Mouse (Mus musculus) ovary, postnatal 36 days (tissue): Measurements from ENCODE around the gene Tagap.
A peak's percentile ranks its signal among the peaks of the same experiment; 100 is the strongest.
"Not testable (repeated sequence)": the region's sequence is repeated elsewhere in the genome, so short reads cannot be mapped to it uniquely, and the experiment has no call there.

Source experiments
- DNase-seq: peaks from one replicate; pipeline ENCODE4 v3.0.0; 2022; ENCODE audit warnings: low spot score, mixed read lengths

Tagap gene

DNA sequence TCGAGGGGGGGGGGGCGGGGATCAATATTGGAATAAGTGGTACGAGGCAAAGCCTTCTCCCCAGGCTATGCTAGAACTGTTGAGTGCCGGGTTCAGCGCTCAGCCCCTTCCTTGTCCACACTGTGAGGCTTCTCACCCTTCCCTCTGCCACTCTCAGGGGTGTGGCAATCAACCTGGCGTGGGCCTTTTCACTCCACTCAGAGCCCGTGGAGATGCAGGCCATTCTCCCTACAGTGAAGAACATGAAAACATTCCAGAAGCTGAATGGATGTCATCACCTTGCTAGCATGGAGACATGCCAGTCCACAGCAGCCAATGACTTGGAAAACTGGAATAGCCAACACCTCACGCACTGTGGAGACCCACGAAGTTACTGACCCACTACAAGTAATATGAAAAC lies 10.0 kb upstream of the Tagap start:
- no peak for DNase-seq

GRCm38 (mm10) chr17:7916782-7917574 lies 8.8 kb upstream of the Tagap start:
- no peak for DNase-seq

GRCm38 (mm10) chr17:7918355-7918754 lies 7.4 kb upstream of the Tagap start:
- no peak for DNase-seq

DNA sequence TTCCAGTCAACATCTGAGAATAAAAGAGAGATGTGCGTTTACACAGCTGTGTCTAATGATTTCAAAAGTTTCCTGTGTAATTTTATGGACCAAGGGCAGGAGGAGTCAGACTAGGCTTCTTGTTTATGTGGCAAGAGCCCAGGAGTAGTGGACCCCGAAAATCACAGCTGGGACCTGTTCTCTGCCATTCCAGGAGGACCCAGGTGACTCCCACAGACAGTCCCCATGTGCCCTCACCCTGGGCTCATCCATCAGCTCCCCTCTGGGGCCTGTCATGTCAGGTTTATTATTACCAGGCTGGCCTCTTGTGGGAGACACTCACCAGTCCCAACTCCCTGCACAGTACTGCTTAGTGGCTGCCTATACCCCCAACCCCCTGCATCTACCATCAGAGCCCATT lies 6.6 kb upstream of the Tagap start:
- DNase-seq, result no peak

- DNase-seq, result no peak
Measured at GRCm38 (mm10) chr17:7922564-7922963, 3.2 kb upstream of the Tagap start.

DNA sequence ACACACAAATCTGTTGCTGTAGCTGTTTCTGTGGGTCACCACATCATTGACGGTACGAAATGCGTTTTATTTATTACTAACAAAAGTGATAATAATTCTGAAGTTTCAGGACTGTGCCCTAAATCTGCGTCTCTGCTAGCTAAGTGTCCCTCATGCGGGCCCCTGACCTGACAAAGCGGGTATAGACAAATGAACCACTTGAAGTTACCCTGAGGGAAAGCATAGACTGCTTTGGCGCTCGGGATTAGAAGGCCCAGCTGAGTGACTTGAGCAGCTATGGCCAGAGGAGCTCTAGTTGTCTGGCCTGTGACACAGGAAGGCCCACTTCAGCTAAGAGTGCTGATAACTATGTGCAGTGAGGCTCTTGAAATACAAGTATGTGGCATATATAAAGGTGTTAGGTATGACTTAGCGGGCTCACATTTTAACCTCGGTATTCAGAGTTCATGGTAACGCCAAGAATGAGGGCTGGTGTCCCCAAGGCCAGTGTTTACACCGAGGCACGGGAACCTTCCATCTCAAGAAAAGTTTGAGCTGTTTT lies 1.5 kb upstream of the Tagap start:
- no peak for DNase-seq

DNA sequence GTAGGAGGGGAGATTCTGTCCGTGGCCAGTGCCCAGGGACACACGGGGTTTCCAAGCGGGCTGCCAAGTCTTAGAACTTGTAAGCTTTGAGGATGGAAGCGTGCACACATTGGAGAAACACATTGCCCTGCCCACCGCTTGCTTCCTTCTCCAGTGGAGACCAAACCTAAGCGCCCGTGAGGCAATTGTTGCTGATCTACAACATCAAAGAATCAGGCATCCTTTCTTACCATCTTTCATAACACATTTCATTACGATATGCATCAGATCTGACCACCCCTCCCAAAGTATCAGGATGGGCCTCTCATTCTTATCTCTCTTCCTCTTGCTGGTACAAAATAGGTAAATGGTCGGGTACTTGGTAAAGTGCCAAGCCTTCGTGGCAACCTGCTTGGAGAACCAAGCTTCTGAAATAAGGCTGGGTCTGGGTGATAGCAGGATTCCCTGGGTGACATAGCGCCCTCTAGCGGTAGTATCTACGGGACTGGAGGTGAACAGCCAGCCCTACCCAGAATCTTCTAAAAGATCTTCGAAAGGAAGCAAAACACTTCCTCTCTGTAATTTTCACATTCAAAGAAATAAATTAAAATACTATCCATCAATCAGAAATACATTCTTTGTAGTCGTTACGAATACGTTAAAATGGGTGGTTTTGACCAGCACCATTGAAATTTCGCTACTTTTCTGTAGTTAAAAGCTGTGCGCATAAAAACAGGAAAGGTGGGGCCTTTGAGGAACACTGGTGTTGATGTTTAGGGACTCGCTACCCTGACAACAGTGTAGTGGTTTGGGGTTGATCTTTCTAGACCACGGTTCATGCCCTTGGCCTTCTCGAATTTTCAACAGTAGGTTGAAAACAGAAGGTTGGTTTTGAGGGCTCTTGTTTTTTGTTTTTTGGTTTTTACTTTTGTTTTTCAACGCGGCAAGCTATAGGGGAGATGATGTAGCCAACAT lies 2.1 kb downstream of the Tagap start:
- peak; percentile 59 for DNase-seq

GRCm38 (mm10) chr17:7928662-7929061 lies 2.9 kb downstream of the Tagap start:
- DNase-seq, result no peak

- DNase-seq, result no peak
Measured at GRCm38 (mm10) chr17:7929279-7929678, 3.5 kb downstream of the Tagap start.

DNA sequence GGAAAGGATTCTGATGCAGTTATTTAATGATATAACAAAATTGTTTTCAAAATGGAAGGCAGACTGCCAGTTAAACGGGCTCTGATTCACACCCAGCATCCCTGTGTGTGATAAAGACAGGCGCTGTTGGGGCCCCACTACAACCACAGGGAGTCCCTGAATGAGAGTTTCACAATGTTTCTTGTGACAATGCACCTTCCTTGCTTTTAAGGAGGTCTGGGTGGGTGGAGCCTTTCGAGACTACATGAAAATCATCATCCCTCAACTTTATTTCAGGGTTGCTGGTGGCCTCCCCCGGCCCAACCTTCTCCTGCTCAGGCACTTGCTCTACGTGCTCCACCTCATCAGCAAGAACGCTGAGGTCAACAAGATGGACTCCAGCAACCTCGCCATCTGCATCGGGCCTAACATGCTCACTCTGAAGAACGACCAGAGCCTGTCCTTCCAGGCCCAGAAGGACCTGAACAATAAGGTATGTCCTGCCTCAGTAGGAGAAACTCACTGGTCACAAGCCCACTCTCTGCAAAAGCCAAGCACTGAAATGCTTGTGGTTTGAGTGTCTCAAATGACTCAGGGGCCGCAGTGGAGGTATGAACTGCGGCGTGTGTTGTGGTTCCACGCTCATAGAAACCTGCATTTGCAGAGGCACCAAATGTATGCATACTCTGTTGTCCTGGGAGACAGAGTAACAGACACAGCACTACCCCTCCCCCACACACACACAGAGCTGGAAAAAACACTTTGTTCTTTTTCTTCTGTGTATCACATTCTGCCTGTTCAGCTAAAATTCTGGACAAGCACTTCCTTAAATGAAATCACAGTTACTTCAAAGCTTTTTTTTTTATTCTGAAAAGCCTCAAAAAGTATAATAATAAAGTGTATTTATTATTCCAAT lies 5.5 kb downstream of the Tagap start:
- no peak for DNase-seq

DNA sequence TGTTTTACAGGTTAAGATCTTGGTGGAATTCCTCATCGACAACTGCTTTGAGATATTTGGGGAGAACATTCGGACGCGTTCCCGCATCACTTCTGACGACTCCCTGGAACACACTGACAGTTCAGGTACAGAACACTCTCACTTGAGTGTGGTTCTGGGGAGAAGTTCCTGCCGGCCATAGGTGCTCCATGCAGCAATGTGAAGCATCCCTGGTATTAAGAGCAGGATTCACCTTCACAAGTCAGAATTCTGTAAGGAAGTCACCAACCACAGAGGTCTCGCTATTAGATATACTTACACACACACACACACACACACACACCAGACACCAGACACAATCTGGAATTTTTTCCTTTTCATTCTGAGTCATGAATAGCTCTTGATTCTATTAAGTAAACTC lies 6.3 kb downstream of the Tagap start:
- not testable (repeated sequence) for DNase-seq

DNA sequence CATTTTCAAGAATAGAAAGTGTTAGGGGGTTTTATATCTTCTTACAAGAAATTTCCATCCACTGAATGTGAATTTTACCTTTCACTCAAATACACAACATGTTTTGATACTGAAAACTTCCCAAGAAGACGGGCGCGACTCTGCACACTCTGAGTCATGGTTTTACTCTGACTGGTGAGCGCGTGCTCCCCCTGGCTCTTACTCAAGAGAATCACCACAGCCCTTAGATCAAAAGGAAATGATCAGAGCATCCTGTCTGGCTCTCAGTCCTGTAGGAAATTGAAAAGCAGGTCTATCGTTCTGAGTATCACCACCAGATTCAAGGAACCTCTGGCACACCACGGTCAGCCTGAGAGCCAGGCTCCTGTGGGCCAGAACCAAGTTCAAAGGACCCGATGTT lies 13.8 kb downstream of the Tagap start:
- peak; percentile 19 for DNase-seq

- DNase-seq, result peak; percentile 88
Measured at GRCm38 (mm10) chr17:7945117-7946052, 19.6 kb downstream of the Tagap start, which contains the start of gene Rsph3a. Rsph3a (plus strand) TSS chr17:7945614.

DNA sequence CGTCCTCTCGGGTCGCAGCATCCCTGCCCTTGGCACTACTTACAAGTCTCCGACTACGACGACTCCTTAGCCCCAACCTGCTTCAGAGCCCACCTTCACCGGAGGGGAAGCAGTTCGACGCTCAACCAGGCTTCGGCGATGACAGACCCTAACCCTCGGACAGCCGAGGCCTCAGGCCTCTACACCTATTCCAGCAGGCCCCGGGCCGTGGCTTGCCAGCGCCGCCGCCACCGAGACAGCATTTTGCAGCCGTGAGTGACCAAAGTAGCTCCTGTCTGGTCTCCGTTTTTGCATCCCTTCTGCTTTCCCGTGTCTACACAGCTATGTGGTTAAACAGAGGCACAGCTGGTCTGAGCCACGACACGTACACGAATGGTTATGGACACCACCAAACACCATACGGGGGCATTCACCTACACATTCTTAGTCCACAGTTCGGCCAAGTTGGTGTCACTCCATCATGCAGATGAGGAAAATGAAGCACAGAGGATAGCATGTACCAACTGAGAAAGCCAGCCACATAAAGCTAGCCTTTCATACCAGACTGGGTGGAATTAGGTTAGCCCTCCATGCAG lies 20.3 kb downstream of the Tagap start:
- not testable (repeated sequence) for DNase-seq

- not testable (repeated sequence) for DNase-seq
Measured at GRCm38 (mm10) chr17:7951333-7951732, 25.5 kb downstream of the Tagap start.

DNA sequence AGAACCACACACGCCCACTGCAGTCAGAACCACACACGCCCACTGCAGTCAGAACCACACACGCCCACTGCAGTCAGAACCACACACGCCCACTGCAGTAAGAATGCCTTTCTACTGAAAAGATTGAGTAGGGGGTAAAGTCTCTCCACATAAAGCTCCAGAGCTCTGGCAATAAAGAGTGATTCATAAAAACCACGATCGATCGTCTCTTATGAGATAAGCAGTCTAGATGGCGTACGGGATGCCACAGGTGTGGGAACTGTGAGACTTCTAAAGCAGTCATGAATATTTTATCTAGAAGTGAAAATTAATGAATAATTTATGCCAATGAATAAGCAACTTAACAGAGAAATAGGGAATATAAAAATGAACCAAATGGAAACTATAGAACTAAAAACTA lies 31.4 kb downstream of the Tagap start:
- not testable (repeated sequence) for DNase-seq

DNA sequence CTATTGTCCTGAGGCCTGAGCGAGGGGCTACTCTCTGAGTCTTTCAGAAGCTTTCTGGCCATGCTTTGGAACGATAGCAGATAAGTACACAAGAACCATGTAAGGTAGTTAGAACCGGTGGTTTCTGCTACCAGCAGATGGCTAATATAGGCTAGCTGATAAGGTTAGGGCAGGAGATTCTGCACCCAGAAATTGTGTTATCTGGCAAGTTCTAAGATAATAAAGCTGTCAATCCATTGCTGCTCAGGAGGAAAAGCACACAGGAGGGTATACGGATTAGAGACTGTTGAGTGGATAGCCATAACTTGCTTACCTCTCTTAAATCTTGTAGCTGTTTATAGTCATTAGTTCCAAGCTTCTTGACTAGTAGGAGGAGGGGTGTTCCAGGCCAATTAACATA lies 37.5 kb downstream of the Tagap start:
- not testable (repeated sequence) for DNase-seq

DNA sequence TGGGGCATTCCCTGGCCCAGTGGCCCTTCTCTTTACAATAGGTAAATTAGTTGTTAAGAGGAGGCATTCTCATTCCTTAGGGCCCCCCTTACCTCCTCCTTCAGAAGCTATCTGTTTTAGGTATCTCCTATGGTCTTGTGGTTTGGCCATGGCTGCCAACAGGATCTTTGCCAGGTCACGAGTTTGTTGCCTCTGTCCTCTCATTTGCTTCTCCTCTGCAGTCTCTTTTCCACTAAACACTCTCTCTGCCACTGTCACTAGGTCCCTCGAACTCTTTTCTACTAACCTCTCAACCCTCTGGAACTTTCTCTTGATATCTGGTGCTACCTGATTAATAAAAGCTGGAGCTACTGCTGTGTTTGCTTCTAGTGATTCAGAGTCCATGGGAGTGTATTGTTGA lies 38.6 kb downstream of the Tagap start:
- DNase-seq, result not testable (repeated sequence)

DNA sequence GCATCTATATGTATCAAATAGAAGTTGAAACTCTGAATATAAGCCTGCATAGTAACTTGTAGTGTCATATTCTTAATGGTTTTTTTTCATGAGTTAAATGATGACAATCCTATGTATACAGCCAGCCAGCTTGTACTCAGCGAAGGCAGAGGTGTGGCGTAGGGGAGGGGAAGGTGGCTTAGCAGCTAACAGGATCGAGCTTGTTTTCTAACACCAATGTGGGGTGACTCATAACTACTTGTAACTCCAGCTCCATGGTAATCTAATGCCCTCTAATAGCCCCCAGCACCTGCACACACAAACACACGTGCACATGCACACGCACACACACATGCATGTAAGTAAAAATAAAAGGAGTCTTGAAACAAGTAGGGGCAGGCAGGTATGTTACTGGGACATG lies 42.7 kb downstream of the Tagap start:
- DNase-seq, result not testable (repeated sequence)

DNA sequence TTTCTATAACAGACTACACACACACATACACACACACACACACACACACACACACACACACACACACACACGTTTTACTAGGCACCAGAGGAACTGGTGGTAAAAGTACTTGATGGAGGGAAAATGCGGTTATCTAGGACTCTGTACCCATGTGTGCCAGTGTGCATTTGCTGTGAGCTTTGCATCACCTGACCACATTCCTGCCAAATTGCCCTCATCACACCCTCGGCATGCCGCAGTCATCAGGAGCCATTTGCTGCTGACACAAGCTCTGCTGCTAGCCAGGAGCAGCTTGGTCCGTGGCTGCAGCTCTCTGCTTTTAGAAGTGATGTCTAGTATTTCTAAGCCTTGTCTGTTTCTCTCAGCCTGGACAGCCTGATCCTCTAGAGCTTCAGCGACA lies 44.0 kb downstream of the Tagap start:
- DNase-seq, result not testable (repeated sequence)
